Mouse (Mus musculus): ENCODE measurements at regions not wholly inside any gene's neighbourhood (a gene's known extent, or its start where the extent isn't known, plus 50 kb on each side); places are given as distances from the start of the nearest gene placed in this dataset.

DNA sequence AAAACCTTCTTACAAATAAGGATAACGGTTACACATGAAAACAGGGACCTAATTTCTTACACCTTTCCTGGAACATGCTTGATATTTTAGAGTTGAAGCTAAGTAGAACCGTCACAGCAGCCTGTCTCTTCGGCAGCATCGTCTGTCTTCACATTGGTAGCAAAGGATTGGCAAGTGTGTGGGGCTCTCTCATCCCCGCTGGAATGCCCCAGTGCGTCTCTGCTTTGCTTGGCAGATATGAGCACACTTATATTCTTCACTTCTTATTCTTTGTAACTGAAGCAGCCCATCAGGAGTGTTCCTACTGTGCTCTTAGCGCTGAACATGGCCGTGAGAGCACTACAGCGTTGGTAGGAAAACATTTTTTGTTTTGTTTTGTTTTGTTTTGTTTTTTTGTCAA lies 414.1 kb downstream of the Cd109 start:
- no peak for TF ChIP-seq EP300 (optimal IDR thresholded peaks at IDR 0.05)
- TF ChIP-seq CTCF (IDR thresholded peaks at IDR 0.05; ENCODE audit: low read depth), result no peak

Data from stomach, postnatal 0 days (tissue).